Mouse (Mus musculus) olfactory bulb, adult 2 months (tissue): ENCODE measurements around the gene H3f3a.

Experiments
- CTCF ChIP-seq: fragments of 200-500 bp; IDR thresholded peaks from 2 replicates; pipeline ENCODE4 v1.5.1; 2012; ENCODE audit warnings: low read depth, mild to moderate bottlenecking, low read length, moderate library complexity; ENCODE audit not compliant: insufficient read depth
- POLR2A ChIP-seq: fragments of 200-500 bp; IDR thresholded peaks from 2 replicates; pipeline ENCODE4 v1.6.1; 2012; ENCODE audit warnings: mild to moderate bottlenecking, low read depth, low read length, moderate library complexity; ENCODE audit not compliant: insufficient read depth

GRCm38 (mm10) chr1:180771722-180772121, 42.0 kb downstream of the H3f3a start:
- TF ChIP-seq CTCF (no peak), POLR2A (no peak)
